Mouse (Mus musculus): ENCODE results near the gene L3mbtl4. TPM values are rescaled to one million over a fixed set of nuclear protein-coding genes. Genes with fewer than 3 reads are reported as not detected.

L3mbtl4 gene
- polyA plus RNA-seq, 1 experiment from 2014 or later, result 4.0 TPM

DNA sequence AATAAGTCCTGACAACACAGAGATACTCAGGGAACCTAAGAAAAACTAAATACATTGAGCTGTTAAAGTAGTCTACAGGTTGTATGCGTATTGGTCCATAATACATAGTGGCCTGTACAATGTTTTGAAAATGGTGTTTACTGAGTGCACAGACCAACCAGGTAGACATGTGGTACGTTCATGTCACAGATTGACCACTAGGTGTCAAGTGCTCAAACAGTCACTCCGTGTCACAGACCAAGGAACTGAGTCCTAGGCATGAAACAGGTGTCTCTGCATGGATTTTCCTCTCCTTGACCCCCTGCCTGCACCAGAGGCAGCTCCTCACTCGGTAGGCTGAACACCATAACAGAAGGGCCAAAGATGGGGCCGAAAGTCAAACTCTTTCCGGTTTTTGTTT is 366.6 kb downstream of the L3mbtl4 start:
- Histone ChIP-seq H3K4me3 (replicated peaks; ENCODE audit: low read depth, low read length) (no peak overlapping the region), H3K4me2 (ENCODE audit: low read length) (no peak overlapping the region), H3K4me1 (ENCODE audit: control insufficient read depth, insufficient read depth, low read length) (no peaks in the 10 kb centered on the region), H3K9me3 (ENCODE audit: control insufficient read depth, low read length) (no peaks in the 10 kb centered on the region), H3K36me3 (ENCODE audit: control insufficient read depth, insufficient read depth, low read length) (no peaks in the 10 kb centered on the region), H3K9ac (replicated peaks; ENCODE audit: low read length) (no peak overlapping the region), H3K27ac (replicated peaks; ENCODE audit: low read depth, low read length) (no peak overlapping the region), H3K27me3 (ENCODE audit: control insufficient read depth, insufficient read depth, low read length) (no peaks in the 10 kb centered on the region)
- DNase-seq (no peak), ATAC-seq (ENCODE audit: low FRiP score, low TSS enrichment) (no peak)
- WGBS, result 75% methylated on average over 6 of the region's 6 CpGs

DNA sequence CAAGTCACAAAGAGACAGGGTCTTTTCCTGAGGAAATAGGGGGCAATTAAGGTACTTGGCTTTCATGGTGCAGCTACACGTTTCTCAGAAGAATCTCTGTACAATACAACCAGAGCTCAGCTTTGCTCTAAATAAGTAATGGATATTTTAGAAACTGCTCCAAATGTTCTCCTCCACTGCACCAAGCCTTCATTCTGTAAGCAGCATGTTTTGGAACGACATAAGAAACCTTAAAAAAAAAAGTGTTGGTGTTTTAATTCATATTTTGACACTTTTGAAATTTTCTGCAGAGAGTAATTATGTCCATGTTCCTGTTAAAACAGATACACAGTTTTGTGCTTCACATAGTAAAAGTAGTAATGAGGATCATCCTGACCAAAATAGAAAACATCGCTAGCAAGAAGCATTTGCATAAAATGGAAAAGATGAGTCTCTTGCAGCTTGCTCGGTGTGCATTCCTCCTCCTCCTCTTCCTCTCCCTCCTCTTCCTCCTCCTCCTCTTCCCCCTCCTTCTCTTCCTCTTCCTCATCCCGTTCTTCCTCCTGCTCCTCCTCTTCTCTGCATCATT is 369.0 kb downstream of the L3mbtl4 start:
- no peak for ATAC-seq (ENCODE audit: low FRiP score, low TSS enrichment)
- H3K4me1 ChIP-seq (ENCODE audit: control insufficient read depth, insufficient read depth, low read length), result no peaks in the 10 kb centered on the region
- 86% methylated on average over 5 of the region's 5 CpGs for WGBS
- H3K27me3 ChIP-seq (ENCODE audit: control insufficient read depth, insufficient read depth, low read length), result no peaks in the 10 kb centered on the region
- H3K4me3 ChIP-seq (replicated peaks; ENCODE audit: low read depth, low read length), result no peak overlapping the region
- DNase-seq, result no peak
- no peaks in the 10 kb centered on the region for H3K9me3 ChIP-seq (ENCODE audit: control insufficient read depth, low read length)
- H3K4me2 ChIP-seq (ENCODE audit: low read length), result no peak overlapping the region
- H3K9ac ChIP-seq (replicated peaks; ENCODE audit: low read length), result no peak overlapping the region
- no peak overlapping the region for H3K27ac ChIP-seq (replicated peaks; ENCODE audit: low read depth, low read length)
- no peaks in the 10 kb centered on the region for H3K36me3 ChIP-seq (ENCODE audit: control insufficient read depth, insufficient read depth, low read length)

DNA sequence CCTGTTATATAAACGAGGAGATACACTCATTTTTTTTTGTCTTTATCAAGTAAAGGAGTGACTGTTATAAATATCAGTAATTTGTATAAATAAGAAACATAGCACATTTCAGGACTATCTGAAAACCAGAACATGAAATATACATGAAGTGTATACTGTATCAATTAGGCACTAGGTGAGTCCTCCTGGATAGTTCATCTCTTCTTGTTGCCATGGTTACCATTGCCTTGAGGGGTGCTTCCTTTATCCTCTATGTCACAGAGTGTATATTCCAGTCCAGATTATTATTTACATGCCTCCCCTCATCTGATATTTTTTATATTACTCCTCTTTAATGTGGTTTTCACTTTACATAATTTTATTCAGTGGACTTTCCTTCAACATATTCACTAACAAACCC is 392.9 kb downstream of the L3mbtl4 start:
- no peak overlapping the region for H3K9ac ChIP-seq (replicated peaks; ENCODE audit: low read length)
- H3K27ac ChIP-seq (replicated peaks; ENCODE audit: low read depth, low read length), result no peak overlapping the region
- no peaks in the 10 kb centered on the region for H3K36me3 ChIP-seq (ENCODE audit: control insufficient read depth, insufficient read depth, low read length)
- H3K4me3 ChIP-seq (replicated peaks; ENCODE audit: low read depth, low read length), result no peak overlapping the region
- no peaks in the 10 kb centered on the region for H3K27me3 ChIP-seq (ENCODE audit: control insufficient read depth, insufficient read depth, low read length)
- DNase-seq (peak; percentile 68), ATAC-seq (ENCODE audit: low FRiP score, low TSS enrichment) (0 out of 2 replicates have a peak, but pooled peaks have one; percentile 60)
- 69% methylated on average over 1 of the region's 1 CpGs for WGBS
- no peaks in the 10 kb centered on the region for H3K9me3 ChIP-seq (ENCODE audit: control insufficient read depth, low read length)
- no peaks in the 10 kb centered on the region for H3K4me1 ChIP-seq (ENCODE audit: control insufficient read depth, insufficient read depth, low read length)
- no peak overlapping the region for H3K4me2 ChIP-seq (ENCODE audit: low read length)

DNA sequence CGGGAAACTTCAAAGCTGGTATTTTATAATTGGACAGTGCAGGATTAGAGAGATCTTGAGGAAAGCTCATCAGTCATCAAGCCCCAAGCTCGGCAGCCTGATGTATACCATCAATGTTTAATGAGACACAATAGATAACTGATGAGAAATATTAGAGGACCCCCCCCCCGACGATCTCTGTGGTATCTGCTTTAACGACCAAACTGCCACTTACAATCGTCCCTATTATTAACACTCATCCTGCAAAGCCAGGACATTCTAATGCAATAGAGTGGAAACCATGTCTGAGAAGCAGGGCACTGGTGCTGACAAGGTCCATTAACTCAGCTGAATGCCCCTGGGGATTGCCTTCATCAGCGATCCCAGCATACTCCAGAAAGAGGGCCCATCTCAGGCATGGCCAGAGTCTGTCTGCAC is 398.5 kb downstream of the L3mbtl4 start:
- no peak overlapping the region for H3K4me3 ChIP-seq (replicated peaks; ENCODE audit: low read depth, low read length)
- DNase-seq (peak; percentile 18), ATAC-seq (ENCODE audit: low FRiP score, low TSS enrichment) (no peak; the same call in 1 of the 2 replicates)
- WGBS, result 43% methylated on average over 7 of the region's 7 CpGs
- H3K36me3 ChIP-seq (ENCODE audit: control insufficient read depth, insufficient read depth, low read length), result no peaks in the 10 kb centered on the region
- no peaks in the 10 kb centered on the region for H3K27me3 ChIP-seq (ENCODE audit: control insufficient read depth, insufficient read depth, low read length)
- H3K27ac ChIP-seq (replicated peaks; ENCODE audit: low read depth, low read length), result no peak overlapping the region
- no peaks in the 10 kb centered on the region for H3K9me3 ChIP-seq (ENCODE audit: control insufficient read depth, low read length)
- H3K4me1 ChIP-seq (ENCODE audit: control insufficient read depth, insufficient read depth, low read length), result no peaks in the 10 kb centered on the region
- H3K4me2 ChIP-seq (ENCODE audit: low read length), result no peak overlapping the region
- no peak overlapping the region for H3K9ac ChIP-seq (replicated peaks; ENCODE audit: low read length)

DNA sequence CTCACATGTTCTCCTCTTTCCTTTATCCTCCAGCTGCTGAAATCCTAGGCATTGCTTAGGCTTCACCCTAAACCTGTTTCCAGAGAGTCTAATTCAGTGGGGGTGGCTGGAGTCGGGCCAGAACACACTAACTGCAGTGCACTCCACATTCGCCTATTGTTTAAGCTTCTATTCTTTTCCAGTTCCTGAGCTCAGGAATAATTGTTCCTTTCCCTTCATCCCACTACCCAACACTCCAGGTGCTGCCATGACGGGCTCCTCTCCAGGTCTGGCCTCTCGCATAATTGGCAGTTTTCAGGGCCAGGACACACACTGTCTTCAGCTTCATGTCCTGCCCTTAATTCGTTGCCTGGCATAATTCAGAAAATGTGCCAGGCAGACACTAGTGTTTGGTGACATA is 437.1 kb downstream of the L3mbtl4 start:
- H3K4me1 ChIP-seq (ENCODE audit: control insufficient read depth, insufficient read depth, low read length), result no peaks in the 10 kb centered on the region
- H3K27me3 ChIP-seq (ENCODE audit: control insufficient read depth, insufficient read depth, low read length), result no peaks in the 10 kb centered on the region
- no peak overlapping the region for H3K27ac ChIP-seq (replicated peaks; ENCODE audit: low read depth, low read length)
- WGBS, result 74% methylated on average over 5 of the region's 5 CpGs
- DNase-seq, result no peak
- H3K4me3 ChIP-seq (replicated peaks; ENCODE audit: low read depth, low read length), result no peak overlapping the region
- no peak overlapping the region for H3K4me2 ChIP-seq (ENCODE audit: low read length)
- no peaks in the 10 kb centered on the region for H3K36me3 ChIP-seq (ENCODE audit: control insufficient read depth, insufficient read depth, low read length)
- no peak overlapping the region for H3K9ac ChIP-seq (replicated peaks; ENCODE audit: low read length)
- ATAC-seq (ENCODE audit: low FRiP score, low TSS enrichment), result no peak
- H3K9me3 ChIP-seq (ENCODE audit: control insufficient read depth, low read length), result no peaks in the 10 kb centered on the region

DNA sequence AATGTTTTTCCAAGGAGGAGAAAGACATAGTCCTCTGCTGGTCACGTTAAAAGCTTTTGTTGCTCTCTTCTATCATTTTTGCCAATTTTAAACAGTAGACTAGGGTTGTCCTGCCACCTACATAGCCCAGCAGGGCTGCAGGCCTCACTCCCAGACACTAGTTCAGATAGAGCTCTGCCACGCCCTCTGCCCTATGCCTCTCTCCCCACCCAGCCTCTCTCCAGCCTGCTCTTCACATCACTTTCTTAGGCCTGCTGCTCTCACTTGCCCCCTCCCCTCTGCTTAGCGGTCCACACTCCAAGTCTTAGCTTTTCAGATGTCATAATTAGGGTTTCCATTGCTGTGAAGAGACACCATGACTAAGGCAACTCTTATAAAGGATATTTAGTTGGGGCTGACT is 437.8 kb downstream of the L3mbtl4 start:
- no peak overlapping the region for H3K4me2 ChIP-seq (ENCODE audit: low read length)
- H3K4me3 ChIP-seq (replicated peaks; ENCODE audit: low read depth, low read length), result no peak overlapping the region
- H3K27ac ChIP-seq (replicated peaks; ENCODE audit: low read depth, low read length), result no peak overlapping the region
- ATAC-seq (ENCODE audit: low FRiP score, low TSS enrichment) (no peak), DNase-seq (no peak)
- H3K9me3 ChIP-seq (ENCODE audit: control insufficient read depth, low read length), result no peaks in the 10 kb centered on the region
- H3K36me3 ChIP-seq (ENCODE audit: control insufficient read depth, insufficient read depth, low read length), result no peaks in the 10 kb centered on the region
- H3K9ac ChIP-seq (replicated peaks; ENCODE audit: low read length), result no peak overlapping the region
- 86% methylated on average over 3 of the region's 3 CpGs for WGBS
- no peaks in the 10 kb centered on the region for H3K4me1 ChIP-seq (ENCODE audit: control insufficient read depth, insufficient read depth, low read length)
- no peaks in the 10 kb centered on the region for H3K27me3 ChIP-seq (ENCODE audit: control insufficient read depth, insufficient read depth, low read length)

DNA sequence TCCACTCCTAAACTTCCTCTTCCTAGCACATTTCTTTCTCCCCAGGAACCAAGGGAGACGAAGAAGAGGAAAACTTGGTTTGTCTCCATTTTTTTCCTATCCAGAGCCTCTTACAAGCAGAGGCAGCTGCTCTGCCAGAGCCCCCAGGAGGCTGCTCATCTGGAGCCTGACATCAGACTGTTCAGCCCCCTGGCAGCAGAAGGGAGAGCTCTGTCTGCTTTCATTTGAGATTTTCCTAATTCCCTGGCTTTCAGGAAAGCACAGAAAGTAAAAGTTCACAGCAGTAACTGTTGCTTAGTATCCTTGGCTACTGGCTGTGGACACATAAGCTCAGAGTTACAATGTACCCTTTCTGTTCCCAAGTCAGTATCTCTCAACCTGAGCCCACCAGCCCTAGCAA is 474.7 kb downstream of the L3mbtl4 start:
- no peak overlapping the region for H3K4me2 ChIP-seq (ENCODE audit: low read length)
- ATAC-seq (ENCODE audit: low FRiP score, low TSS enrichment), result no peak
- WGBS, result 62% methylated on average over 1 of the region's 1 CpGs
- H3K27ac ChIP-seq (replicated peaks; ENCODE audit: low read depth, low read length), result no peak overlapping the region
- H3K4me1 ChIP-seq (ENCODE audit: control insufficient read depth, insufficient read depth, low read length), result no peaks in the 10 kb centered on the region
- H3K9me3 ChIP-seq (ENCODE audit: control insufficient read depth, low read length), result no peaks in the 10 kb centered on the region
- H3K9ac ChIP-seq (replicated peaks; ENCODE audit: low read length), result no peak overlapping the region
- no peaks in the 10 kb centered on the region for H3K27me3 ChIP-seq (ENCODE audit: control insufficient read depth, insufficient read depth, low read length)
- H3K4me3 ChIP-seq (replicated peaks; ENCODE audit: low read depth, low read length), result no peak overlapping the region
- DNase-seq, result no peak
- H3K36me3 ChIP-seq (ENCODE audit: control insufficient read depth, insufficient read depth, low read length), result no peaks in the 10 kb centered on the region

DNA sequence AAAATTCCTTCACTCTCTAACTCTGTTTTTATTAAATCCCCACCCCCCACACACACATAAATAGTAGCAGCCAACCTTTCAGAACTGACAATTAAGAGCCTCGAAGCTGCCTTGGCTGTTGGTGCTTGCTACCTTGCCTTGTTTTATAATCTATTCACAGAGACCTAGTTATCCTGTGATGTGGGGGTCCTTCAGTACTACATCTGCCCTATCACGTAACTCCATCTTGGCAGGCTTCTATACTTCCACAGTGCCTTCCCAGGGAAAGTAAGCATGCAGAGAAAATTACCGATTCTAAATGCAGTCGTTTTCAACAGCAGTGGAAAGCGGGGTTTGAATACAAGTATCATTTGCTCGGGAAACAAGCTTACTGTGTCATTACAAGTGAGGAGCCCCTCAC is 476.9 kb downstream of the L3mbtl4 start:
- 65% methylated on average over 6 of the region's 6 CpGs for WGBS
- H3K9ac ChIP-seq (replicated peaks; ENCODE audit: low read length), result no peak overlapping the region
- H3K4me2 ChIP-seq (ENCODE audit: low read length), result no peak overlapping the region
- no peaks in the 10 kb centered on the region for H3K27me3 ChIP-seq (ENCODE audit: control insufficient read depth, insufficient read depth, low read length)
- no peaks in the 10 kb centered on the region for H3K4me1 ChIP-seq (ENCODE audit: control insufficient read depth, insufficient read depth, low read length)
- no peaks in the 10 kb centered on the region for H3K9me3 ChIP-seq (ENCODE audit: control insufficient read depth, low read length)
- H3K27ac ChIP-seq (replicated peaks; ENCODE audit: low read depth, low read length), result no peak overlapping the region
- no peaks in the 10 kb centered on the region for H3K36me3 ChIP-seq (ENCODE audit: control insufficient read depth, insufficient read depth, low read length)
- ATAC-seq (ENCODE audit: low FRiP score, low TSS enrichment) (no peak), DNase-seq (peak; percentile 11)
- no peak overlapping the region for H3K4me3 ChIP-seq (replicated peaks; ENCODE audit: low read depth, low read length)

DNA sequence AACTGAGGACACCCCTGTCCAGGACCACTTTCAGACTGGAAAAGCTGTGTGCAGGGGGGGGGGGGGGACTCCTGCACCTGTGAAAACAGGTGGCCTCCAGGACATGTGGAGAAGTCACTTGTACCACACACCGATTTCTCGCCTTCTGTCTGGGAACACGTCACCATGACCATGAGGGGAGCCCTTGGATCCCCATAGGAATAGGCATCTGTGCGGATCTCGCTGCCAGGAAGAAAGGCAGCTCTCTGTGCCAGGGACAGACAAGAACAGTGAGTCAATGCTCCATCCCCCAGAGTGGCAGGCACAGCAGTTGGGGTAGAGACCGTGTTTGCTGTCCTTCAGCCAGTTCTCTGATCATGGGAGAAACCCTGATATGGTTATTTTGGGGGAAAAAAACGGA is 479.5 kb downstream of the L3mbtl4 start:
- Histone ChIP-seq H3K9ac (replicated peaks; ENCODE audit: low read length) (no peak overlapping the region), H3K27ac (replicated peaks; ENCODE audit: low read depth, low read length) (no peak overlapping the region), H3K9me3 (ENCODE audit: control insufficient read depth, low read length) (no peaks in the 10 kb centered on the region), H3K4me3 (replicated peaks; ENCODE audit: low read depth, low read length) (no peak overlapping the region), H3K27me3 (ENCODE audit: control insufficient read depth, insufficient read depth, low read length) (no peaks in the 10 kb centered on the region), H3K4me1 (ENCODE audit: control insufficient read depth, insufficient read depth, low read length) (no peaks in the 10 kb centered on the region), H3K36me3 (ENCODE audit: control insufficient read depth, insufficient read depth, low read length) (no peaks in the 10 kb centered on the region), H3K4me2 (ENCODE audit: low read length) (no peak overlapping the region)
- ATAC-seq (ENCODE audit: low FRiP score, low TSS enrichment) (no peak), DNase-seq (no peak)
- WGBS, result 76% methylated on average over 7 of the region's 7 CpGs

All from midbrain, embryonic 14.5 days (tissue).